ENCODE assay signal across 11 mouse cellular contexts in the genomic region with DNA sequence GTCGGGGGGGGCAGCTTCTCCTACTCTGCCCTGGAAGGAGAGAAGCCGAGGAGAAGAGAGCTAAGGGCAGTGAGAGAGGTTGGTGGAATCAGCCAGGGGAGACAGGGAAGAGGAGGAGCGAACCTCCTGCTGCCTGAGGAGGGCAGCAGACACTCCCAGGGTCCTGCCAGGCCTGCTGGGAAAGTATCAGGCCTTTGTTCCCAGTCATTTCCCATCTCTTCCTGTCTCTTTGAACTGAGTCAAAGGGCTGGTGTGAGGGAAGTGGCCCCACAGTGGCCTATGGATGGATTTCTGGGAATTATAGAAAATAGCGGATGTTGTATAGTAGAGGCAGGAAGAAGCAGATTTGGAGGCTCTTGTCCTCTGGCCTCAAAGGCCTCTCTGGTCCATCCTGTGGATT. TPM values are rescaled to one million over a fixed set of nuclear protein-coding genes. Genes with fewer than 3 reads are reported as not detected.
A peak's percentile ranks its signal among the peaks of the same experiment; 100 is the strongest.
DNase-seq lines count a peak whose midpoint lies in the region; ATAC-seq and TF ChIP-seq lines count a peak whose summit lies in the region.
"Had no signal": no experiment of that assay in that cellular context is flagged by ENCODE, and none has a peak within 500 bp of the region (broad histone marks: within the 10 kb centered on the region; RNA-seq: fewer than 3 reads in every experiment).

No protein-coding gene starts in this region.

- TF ChIP-seq CTCF in heart, adult 2 months (IDR thresholded peaks at IDR 0.05) = peak; percentile 45
- peak; percentile 12 for TF ChIP-seq CTCF in left cerebral cortex, adult 2 months (IDR thresholded peaks at IDR 0.05)
- TF ChIP-seq CTCF in CH12.LX (conservative IDR thresholded peaks at IDR 0.05 in 1 of 2, IDR thresholded peaks at IDR 0.05 in 1 of 2; ENCODE audit: low read depth in 2 of 2, low read length in 2 of 2) = peak in 1 of 2 experiments; percentile 60; a peak in 2 of 4 replicates
- peak; percentile 59 for TF ChIP-seq CTCF in intestine, postnatal 0 days (IDR thresholded peaks at IDR 0.05; ENCODE audit: low read depth)

- no peak for TF ChIP-seq POLR2A in heart, adult 2 months (IDR thresholded peaks at IDR 0.05; ENCODE audit: insufficient read depth, low read depth, low read length)
- TF ChIP-seq POLR2A in CH12.LX (IDR thresholded peaks at IDR 0.05; ENCODE audit: low read depth, low read length) = no peak

- ATAC-seq in intestine, postnatal 0 days = no peak

- H3K27ac ChIP-seq in heart, adult 2 months = peak overlapping the region; percentile 12; the same call in 1 of the 2 replicates
- H3K27ac ChIP-seq in left cerebral cortex, adult 2 months = no peak overlapping the region
- peak overlapping the region; percentile 52 for H3K27ac ChIP-seq in CH12.LX (ENCODE audit: insufficient read depth, low read depth)
- H3K27ac ChIP-seq in intestine, postnatal 0 days (ENCODE audit: low read depth, low read length) = no peak overlapping the region

- DNase-seq in heart, adult 2 months = no peak
- DNase-seq in heart, postnatal 36 days = no peak
- no peak for DNase-seq in left cerebral cortex, adult 2 months (ENCODE audit: extremely low spot score in 1 of 2, low spot score in 2 of 2)
- DNase-seq in left cerebral cortex, adult 11 months (ENCODE audit: low spot score) = no peak
- no peak for DNase-seq in CH12.LX (ENCODE audit: extremely low read depth)
- no peak for DNase-seq in cerebellum, postnatal 25 days
- no peak for DNase-seq in left cerebral cortex, postnatal 36 days (ENCODE audit: low spot score in 2 of 2)
- DNase-seq: cerebellum, adult 11 months; right cerebral cortex, adult 18-20 months had no signal

- no peak overlapping the region for H3K4me3 ChIP-seq in heart, adult 2 months
- H3K4me3 ChIP-seq in left cerebral cortex, adult 2 months = no peak overlapping the region
- peak overlapping the region in 1 of 3 experiments; percentile 3 for H3K4me3 ChIP-seq in CH12.LX (replicated peaks in 1 of 3; ENCODE audit: low read depth in 2 of 3, low read length in 2 of 3, poor library complexity in 1 of 3)
- no peak overlapping the region for H3K4me3 ChIP-seq in intestine, postnatal 0 days (ENCODE audit: low read depth, low read length)

- no peak overlapping the region for H3K9ac ChIP-seq in heart, adult 2 months (ENCODE audit: low read depth, low read length)
- H3K9ac ChIP-seq in CH12.LX (ENCODE audit: insufficient read depth, low read depth) = peak overlapping the region; percentile 47
- H3K9ac ChIP-seq in intestine, postnatal 0 days (ENCODE audit: low read depth, low read length) = no peak overlapping the region

- no peak for TF ChIP-seq EP300 in heart, adult 2 months (IDR thresholded peaks at IDR 0.05; ENCODE audit: insufficient read depth, low read depth, low read length)
- TF ChIP-seq EP300 in CH12.LX (IDR thresholded peaks at IDR 0.05; ENCODE audit: low read length) = no peak

- no peaks in the 10 kb centered on the region for H3K36me3 ChIP-seq in heart, adult 2 months (ENCODE audit: control insufficient read depth, insufficient read depth, low read length)
- H3K36me3 ChIP-seq in CH12.LX (replicated peaks in 1 of 2; ENCODE audit: control insufficient read depth in 1 of 2, insufficient read depth in 1 of 2, low read length in 1 of 2) = no peaks in the 10 kb centered on the region
- no peaks in the 10 kb centered on the region for H3K36me3 ChIP-seq in intestine, postnatal 0 days (ENCODE audit: control insufficient read depth, insufficient read depth)

- TF ChIP-seq RAD21 in CH12.LX (IDR thresholded peaks at IDR 0.05; ENCODE audit: low read depth, low read length) = peak; percentile 43

- no peak overlapping the region for H3K4me2 ChIP-seq in CH12.LX (ENCODE audit: insufficient read depth, low read depth, poor library complexity, severe bottlenecking)
- H3K4me2 ChIP-seq in intestine, postnatal 0 days (replicated peaks; ENCODE audit: low read depth) = no peak overlapping the region

- H3K9me3 ChIP-seq in CH12.LX (replicated peaks; ENCODE audit: low read length) = peaks cover 6% of the 10 kb centered on the region
- H3K9me3 ChIP-seq in intestine, postnatal 0 days (ENCODE audit: control insufficient read depth) = no peaks in the 10 kb centered on the region

- 54% methylated on average over 4 of the region's 4 CpGs for WGBS in heart, adult 2 months
- 54% methylated on average over 4 of the region's 4 CpGs for WGBS in intestine, postnatal 0 days

- H3K27me3 ChIP-seq in heart, adult 2 months (ENCODE audit: control insufficient read depth, insufficient read depth, low read length) = no peaks in the 10 kb centered on the region
- H3K27me3 ChIP-seq in CH12.LX (replicated peaks) = no peaks in the 10 kb centered on the region
- no peaks in the 10 kb centered on the region for H3K27me3 ChIP-seq in intestine, postnatal 0 days (replicated peaks; ENCODE audit: control insufficient read depth, insufficient read depth, low read length)

- in situ Hi-C loops in CH12.LX (cut with MboI; ENCODE audit: low pct_ligation_motif_present, low pct_unique_long_range_greater_than_20kb, low sequenced_read_pairs) = no loop called here

- no peaks in the 10 kb centered on the region for H3K79me2 ChIP-seq in heart, adult 2 months (replicated peaks; ENCODE audit: control insufficient read depth, insufficient read depth, low read length)
- no peaks in the 10 kb centered on the region for H3K79me2 ChIP-seq in CH12.LX (replicated peaks; ENCODE audit: control insufficient read depth, extremely low read depth, insufficient read depth, poor library complexity, severe bottlenecking)

- H3K4me1 ChIP-seq in heart, adult 2 months (ENCODE audit: control insufficient read depth, insufficient read depth, low read length) = 0 out of 2 replicates have a peak, but pooled peaks cover 1% of the 10 kb centered on the region
- H3K4me1 ChIP-seq in CH12.LX (ENCODE audit: control insufficient read depth in 1 of 2, insufficient read depth in 2 of 2) = peaks cover 30 to 62% of the 10 kb centered on the region in 2 experiments
- H3K4me1 ChIP-seq in intestine, postnatal 0 days (replicated peaks; ENCODE audit: control insufficient read depth, insufficient read depth, low read length) = no peaks in the 10 kb centered on the region

- dilution Hi-C loops in CH12.LX (cut with MboI; ENCODE audit: extremely low pct_ligation_motif_present, extremely low pct_unique_long_range_greater_than_20kb, low sequenced_read_pairs) = no loop called here

- intact Hi-C loops in heart, adult 2 months (cut with DNase I) = no loop called here
- intact Hi-C loops in heart, postnatal 36 days (cut with DNase I) = no loop called here
- intact Hi-C loops in left cerebral cortex, adult 2 months (cut with DNase I) = no loop called here
- intact Hi-C loops in left cerebral cortex, postnatal 36 days (cut with DNase I) = no loop called here

TF ChIP-seq in CH12.LX, 34 proteins besides CTCF, POLR2A, EP300 and RAD21:
- TF ChIP-seq CHD2 (IDR thresholded peaks at IDR 0.05; ENCODE audit: low read length) (no peak), SMC3 (IDR thresholded peaks at IDR 0.05; ENCODE audit: low read depth, low read length) (peak; percentile 53), IRF4 (IDR thresholded peaks at IDR 0.05; ENCODE audit: low read depth, low read length) (0 out of 2 replicates have a peak, but pooled peaks have one; percentile 24), MYC (IDR thresholded peaks at IDR 0.05; ENCODE audit: low read depth, low read length) (no peak), SIN3A (IDR thresholded peaks at IDR 0.05; ENCODE audit: low read length) (peak; percentile 9; the same call in 1 of the 2 replicates)

RNA-seq across cellular contexts. Expression of a gene that starts 22.1 kb away (rescaled TPM):
- total RNA-seq in heart, adult 2 months (2021) = under 1 TPM; 0.44 to 0.45 TPM
- polyA plus RNA-seq in heart, adult 2 months (2012; rRNA removed) = 0.97 and 1.1 TPM in 2 replicates
- under 1 TPM; 0.36 to 0.38 TPM for total RNA-seq in heart, postnatal 36 days (2021)
- 1 to 10 TPM; 2.4 to 3.5 TPM for total RNA-seq in left cerebral cortex, adult 2 months (2021)
- 57.8 and 71.0 TPM in 2 replicates for total RNA-seq in CH12.LX (2012; rRNA removed)
- 96.6 and 107 TPM in 2 replicates for total RNA-seq in CH12.LX (2014; rRNA removed)
- polyA plus RNA-seq in CH12.LX (2012; ENCODE audit: insufficient read length, low read depth) = 68.5 and 81.5 TPM in 2 replicates
- 3.7 and 4.4 TPM in 2 replicates for polyA plus RNA-seq in intestine, postnatal 0 days (2015; fragmentation: Nextera tagmentation; extraction: Ambion mirVana)
- 1 to 10 TPM; 1.6 to 2.5 TPM for total RNA-seq in left cerebral cortex, postnatal 36 days (2021)

RNA-seq across cellular contexts. Expression of a gene that starts 24.6 kb away (rescaled TPM):
- not detected for total RNA-seq in heart, adult 2 months (2021)
- not detected in 2 replicates for polyA plus RNA-seq in heart, adult 2 months (2012; rRNA removed)
- total RNA-seq in heart, postnatal 36 days (2021) = not detected
- not detected for total RNA-seq in left cerebral cortex, adult 2 months (2021)
- total RNA-seq in CH12.LX (2012; rRNA removed) (0.08 TPM in 1 of 2 replicates, not detected in the other), CH12.LX (2014; rRNA removed) (not detected in 2 replicates)
- not detected in 2 replicates for polyA plus RNA-seq in CH12.LX (2012; ENCODE audit: insufficient read length, low read depth)
- polyA plus RNA-seq in intestine, postnatal 0 days (2015; fragmentation: Nextera tagmentation; extraction: Ambion mirVana) = not detected in 2 replicates
- total RNA-seq in left cerebral cortex, postnatal 36 days (2021) = not detected
- total RNA-seq: layer of hippocampus, adult 18-20 months had no signal

RNA-seq across cellular contexts. Expression of a gene that starts 43.9 kb away (rescaled TPM):
- total RNA-seq in heart, adult 2 months (2021) = 100 to 1,000 TPM; 150 to 165 TPM
- 64.0 and 151 TPM in 2 replicates for polyA plus RNA-seq in heart, adult 2 months (2012; rRNA removed)
- total RNA-seq in heart, postnatal 36 days (2021) = 100 to 1,000 TPM; 157 to 170 TPM
- total RNA-seq in left cerebral cortex, adult 2 months (2021) = 100 to 1,000 TPM in 1 of 2 experiments, 10 to 100 TPM in 1; 98.6 to 114 TPM
- total RNA-seq in CH12.LX (2012; rRNA removed) (69.0 and 71.4 TPM in 2 replicates), CH12.LX (2014; rRNA removed) (122 and 135 TPM in 2 replicates)
- polyA plus RNA-seq in CH12.LX (2012; ENCODE audit: insufficient read length, low read depth) = 66.8 and 80.6 TPM in 2 replicates
- 51.7 and 53.7 TPM in 2 replicates for polyA plus RNA-seq in intestine, postnatal 0 days (2015; fragmentation: Nextera tagmentation; extraction: Ambion mirVana)
- 100 to 1,000 TPM; 107 to 119 TPM for total RNA-seq in left cerebral cortex, postnatal 36 days (2021)

RNA-seq across cellular contexts. Expression of a gene that starts 49.1 kb away (rescaled TPM):
- total RNA-seq in heart, adult 2 months (2021) = 1 to 10 TPM in 1 of 2 experiments, under 1 TPM in 1; 0.73 to 1.1 TPM
- 1.0 and 1.6 TPM in 2 replicates for polyA plus RNA-seq in heart, adult 2 months (2012; rRNA removed)
- 1 to 10 TPM in 1 of 2 experiments, under 1 TPM in 1; 0.80 to 1.2 TPM for total RNA-seq in heart, postnatal 36 days (2021)
- under 1 TPM; 0.32 to 0.54 TPM for total RNA-seq in left cerebral cortex, adult 2 months (2021)
- total RNA-seq in CH12.LX (2012; rRNA removed) (not detected in 2 replicates), CH12.LX (2014; rRNA removed) (0.08 TPM in 1 of 2 replicates, not detected in the other)
- polyA plus RNA-seq in CH12.LX (2012; ENCODE audit: insufficient read length, low read depth) = 0.05 TPM in 1 of 2 replicates, not detected in the other
- polyA plus RNA-seq in intestine, postnatal 0 days (2015; fragmentation: Nextera tagmentation; extraction: Ambion mirVana) = 1.3 and 1.4 TPM in 2 replicates
- under 1 TPM; 0.25 to 0.97 TPM for total RNA-seq in left cerebral cortex, postnatal 36 days (2021)

Comparison
In these comparisons a context has a peak if more than half of its experiments do, and no peak if none do; other contexts are left out.
1. H3K27ac ChIP-seq: peak in heart, adult 2 months (single experiment) and CH12.LX (single experiment); none in left cerebral cortex, adult 2 months (single experiment) and intestine, postnatal 0 days (single experiment).
2. RNA of a gene that starts 22.1 kb away (total RNA-seq): 57.8 to 107 TPM in CH12.LX; 2.4 to 3.5 TPM in left cerebral cortex, adult 2 months, 1.6 to 2.5 TPM in left cerebral cortex, postnatal 36 days, 0.44 to 0.45 TPM in heart, adult 2 months and 0.36 to 0.38 TPM in heart, postnatal 36 days; every median in the first group is over 10 times any median in the second.